Mouse (Mus musculus): ENCODE measurements around the gene Zfp128. TPM values are rescaled to one million over a fixed set of nuclear protein-coding genes. Genes with fewer than 3 reads are reported as not detected.
"Not testable (repeated sequence)": the region's sequence is repeated elsewhere in the genome, so short reads cannot be mapped to it uniquely, and the experiment has no call there.

Zfp128 gene
- total RNA-seq, 2 experiments from 2014 or later: 6.7 to 6.8 TPM

DNA sequence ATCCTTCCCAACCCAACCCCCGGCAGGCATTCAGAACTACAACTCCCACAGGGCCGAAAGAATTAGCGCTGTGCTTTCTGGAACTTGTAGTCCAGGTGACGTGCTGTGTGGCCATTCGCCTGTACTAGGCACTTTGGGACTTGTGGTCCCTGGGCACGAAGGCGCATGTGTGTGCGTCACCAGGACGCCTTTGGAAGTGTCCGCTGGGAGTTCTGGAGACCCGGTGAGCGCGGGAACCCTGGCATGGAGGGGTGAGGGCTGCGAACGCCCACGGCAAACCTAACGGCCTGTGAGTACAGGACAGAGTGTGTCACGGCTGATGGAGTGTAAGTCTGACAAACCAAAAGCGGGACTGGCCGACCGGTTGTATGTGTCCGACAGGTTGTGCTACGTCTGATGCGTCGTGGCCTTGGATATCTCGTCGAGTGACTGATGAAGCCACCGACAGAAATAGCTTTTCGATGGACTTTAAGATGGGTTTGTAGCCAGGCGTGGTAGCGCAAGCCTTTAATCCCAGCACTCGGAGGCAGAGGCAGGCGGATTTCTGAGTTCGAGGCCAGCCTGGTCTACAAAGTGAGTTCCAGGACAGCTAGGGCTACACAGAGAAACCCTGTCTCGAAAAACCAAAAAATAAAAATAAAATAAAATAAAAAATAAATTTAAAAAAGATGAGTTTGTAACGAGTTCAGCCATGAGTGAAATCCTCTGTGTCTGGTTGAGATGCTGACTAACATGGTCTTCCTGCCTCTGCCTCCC lies 16.9 kb downstream of the Zfp128 start, which contains the start of gene Zscan22:
TSS of gene Zscan22 (plus strand) at position 161 of the 756 bp plus-strand sequence.
- peak within 1 kb of the TSS; percentile 86 for H3K27ac ChIP-seq
- peak; percentile 94 to 98 for DNase-seq (ENCODE audit: low spot score in 2 of 2)
- peak within 1 kb of the TSS; percentile 95 for H3K4me3 ChIP-seq
- peak; percentile 22; the same call in 1 of the 2 replicates for TF ChIP-seq CTCF (conservative IDR thresholded peaks at IDR 0.05)

- Histone ChIP-seq H3K27ac (no peak overlapping the region), H3K4me3 (no peak overlapping the region)
- no peak for TF ChIP-seq CTCF (conservative IDR thresholded peaks at IDR 0.05)
- DNase-seq (ENCODE audit: low spot score in 2 of 2): no peak
Observed at GRCm38 (mm10) chr7:12901517-12901916, 20.5 kb downstream of the Zfp128 start.

DNA sequence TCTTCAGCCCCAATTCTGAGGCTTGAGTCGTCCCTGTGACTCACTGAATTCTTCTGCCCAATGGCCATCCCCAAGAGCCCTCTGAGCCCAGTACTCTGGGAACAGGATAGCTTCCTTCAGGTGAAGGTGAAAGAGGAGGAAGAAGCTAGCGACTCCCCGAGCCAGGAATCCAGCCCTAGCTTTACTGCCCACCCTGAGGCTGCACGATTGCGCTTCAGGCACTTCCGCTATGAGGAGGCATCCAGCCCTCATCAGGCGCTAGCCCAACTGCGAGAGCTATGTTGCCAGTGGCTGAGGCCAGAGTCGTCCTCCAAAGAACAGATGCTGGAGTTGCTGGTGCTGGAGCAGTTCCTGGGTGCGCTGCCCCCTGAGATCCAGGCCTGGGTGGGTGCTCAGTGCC lies 22.6 kb downstream of the Zfp128 start:
- Histone ChIP-seq H3K27ac (no peak overlapping the region), H3K4me3 (peak overlapping the region; percentile 17; the same call in 1 of the 2 replicates)
- no peak for DNase-seq (ENCODE audit: low spot score in 2 of 2)
- no peak for TF ChIP-seq CTCF (conservative IDR thresholded peaks at IDR 0.05)

DNA sequence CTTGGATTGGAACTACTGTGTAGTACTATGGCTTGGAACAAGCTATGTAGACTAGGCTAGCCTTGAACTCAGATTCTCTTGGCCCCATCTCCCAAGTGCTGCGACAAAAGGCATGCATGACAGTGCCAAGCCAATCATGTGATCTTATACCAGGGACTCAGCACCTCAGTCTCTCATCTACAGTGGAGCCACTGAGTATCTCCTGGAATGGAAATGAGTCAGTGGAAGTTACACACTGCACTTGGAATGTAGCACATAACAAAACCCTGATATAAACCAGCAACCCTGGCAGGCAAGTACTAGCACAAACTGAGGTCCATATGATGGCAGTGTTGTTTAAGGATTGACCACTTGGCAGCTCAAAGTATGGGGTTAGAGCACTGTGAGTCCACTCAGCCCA lies 24.2 kb downstream of the Zfp128 start:
- DNase-seq (ENCODE audit: low spot score in 2 of 2): no peak
- TF ChIP-seq CTCF (conservative IDR thresholded peaks at IDR 0.05): no peak
- Histone ChIP-seq H3K4me3 (no peak overlapping the region), H3K27ac (no peak overlapping the region)

DNA sequence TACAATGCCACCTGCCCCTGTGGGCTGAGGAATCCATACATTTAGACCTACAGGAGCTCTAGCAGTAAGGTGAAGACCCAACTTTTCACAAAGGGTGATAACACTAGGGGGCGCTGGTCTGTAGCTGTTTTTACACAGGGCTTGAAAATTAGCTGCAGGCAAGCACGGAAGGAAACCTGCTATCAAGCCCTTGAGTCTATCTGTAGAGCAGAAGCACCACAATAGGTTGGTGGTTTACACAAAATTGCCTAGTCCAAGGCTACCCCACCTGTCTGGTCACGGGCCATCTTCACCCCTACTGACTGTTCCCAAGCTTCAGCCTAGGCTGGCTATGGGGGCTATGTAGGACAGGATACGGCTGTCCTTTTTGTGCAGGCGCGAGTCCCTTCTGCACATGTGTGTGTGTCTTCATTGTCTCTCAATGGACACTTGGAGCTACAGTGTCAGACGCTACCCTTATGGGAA lies 28.6 kb downstream of the Zfp128 start:
- peak; percentile 73 to 84 for DNase-seq (ENCODE audit: low spot score in 2 of 2)
- Histone ChIP-seq H3K4me3 (peak overlapping the region; percentile 67), H3K27ac (peak overlapping the region; percentile 97)
- TF ChIP-seq CTCF (conservative IDR thresholded peaks at IDR 0.05): peak; percentile 84

GRCm38 (mm10) chr7:12910181-12910668 lies 29.2 kb downstream of the Zfp128 start:
- H3K4me3 ChIP-seq: peak overlapping the region; percentile 67
- DNase-seq (ENCODE audit: low spot score in 2 of 2): peak; percentile 50 to 57
- no peak for TF ChIP-seq CTCF (conservative IDR thresholded peaks at IDR 0.05)
- peak overlapping the region; percentile 97 for H3K27ac ChIP-seq

DNA sequence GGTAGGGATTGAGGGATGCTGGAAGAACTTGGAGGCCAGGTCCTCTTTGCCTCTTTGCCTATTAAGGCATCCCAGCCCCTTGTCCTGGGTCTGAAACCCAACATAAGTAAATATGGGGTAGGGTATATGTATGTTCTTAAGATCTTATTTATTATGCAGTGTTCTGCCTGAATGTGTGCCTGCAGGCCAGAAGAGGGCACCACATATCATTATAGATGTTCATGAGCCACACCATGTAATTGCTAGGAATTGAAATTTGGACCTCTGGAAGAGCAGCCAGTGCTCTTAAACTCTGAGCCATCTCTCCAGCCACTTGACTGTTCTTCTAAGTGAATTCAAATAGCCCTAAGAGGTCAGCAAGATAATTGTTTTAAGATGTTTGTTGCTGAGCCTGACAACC lies 32.6 kb downstream of the Zfp128 start:
- TF ChIP-seq CTCF (conservative IDR thresholded peaks at IDR 0.05): peak; percentile 78
- Histone ChIP-seq H3K27ac (no peak overlapping the region), H3K4me3 (no peak overlapping the region)
- no peak for DNase-seq (ENCODE audit: low spot score in 2 of 2)

- not testable (repeated sequence) for DNase-seq (ENCODE audit: low spot score in 2 of 2); H3K27ac ChIP-seq; H3K4me3 ChIP-seq
Observed at GRCm38 (mm10) chr7:12920495-12920894, 39.5 kb downstream of the Zfp128 start.

GRCm38 (mm10) chr7:12921318-12921704 lies 40.3 kb downstream of the Zfp128 start:
- Histone ChIP-seq H3K4me3 (peak overlapping the region; percentile 100), H3K27ac (peak overlapping the region; percentile 99)
- TF ChIP-seq CTCF (conservative IDR thresholded peaks at IDR 0.05): no peak
- DNase-seq (ENCODE audit: low spot score in 2 of 2): no peak

DNA sequence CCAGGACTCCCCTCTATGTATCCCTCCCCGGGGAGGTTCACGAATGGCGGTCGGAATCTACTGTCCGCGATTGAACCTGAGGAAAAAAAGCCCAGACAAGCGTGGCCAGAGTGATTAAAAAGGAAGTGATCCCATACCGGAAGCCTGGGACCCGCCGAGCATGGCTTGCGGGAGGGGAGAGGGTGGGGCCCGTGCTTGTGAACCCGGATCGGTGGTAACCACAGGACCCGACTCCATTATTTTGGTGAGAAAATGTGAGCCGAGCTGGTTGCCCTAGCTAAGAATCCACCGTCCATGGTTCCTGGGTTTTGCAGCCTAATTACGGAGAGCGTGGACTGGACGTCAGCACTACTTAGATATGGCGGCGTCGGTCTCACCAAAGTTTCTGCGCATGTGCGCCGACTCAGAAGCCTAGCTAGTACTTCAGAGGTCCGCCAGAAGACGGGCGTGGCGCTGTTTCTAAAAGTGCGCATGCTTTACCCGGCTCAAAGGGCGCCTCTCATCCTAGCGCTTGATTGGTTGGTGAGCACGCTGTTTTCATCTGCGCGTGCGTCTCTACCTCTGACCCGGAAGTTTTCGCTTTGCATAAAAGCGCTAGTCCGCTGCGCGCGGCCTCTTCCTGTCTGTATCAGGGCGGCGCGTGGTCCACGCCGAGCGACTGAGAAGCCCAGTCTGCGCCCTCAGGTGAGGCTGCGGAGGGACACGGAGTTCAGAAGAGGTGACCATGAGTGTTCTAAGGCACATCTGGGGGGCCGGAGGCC lies 40.9 kb downstream of the Zfp128 start, which contains the start of gene Rps5:
TSS of gene Rps5 (plus strand) at position 586 of the 761 bp plus-strand sequence.
- peak; percentile 95 for TF ChIP-seq CTCF (conservative IDR thresholded peaks at IDR 0.05)
- peak within 1 kb of the TSS; percentile 99 for H3K27ac ChIP-seq
- peak; percentile 98 to 99 for DNase-seq (ENCODE audit: low spot score in 2 of 2)
- peak within 1 kb of the TSS; percentile 100 for H3K4me3 ChIP-seq

DNA sequence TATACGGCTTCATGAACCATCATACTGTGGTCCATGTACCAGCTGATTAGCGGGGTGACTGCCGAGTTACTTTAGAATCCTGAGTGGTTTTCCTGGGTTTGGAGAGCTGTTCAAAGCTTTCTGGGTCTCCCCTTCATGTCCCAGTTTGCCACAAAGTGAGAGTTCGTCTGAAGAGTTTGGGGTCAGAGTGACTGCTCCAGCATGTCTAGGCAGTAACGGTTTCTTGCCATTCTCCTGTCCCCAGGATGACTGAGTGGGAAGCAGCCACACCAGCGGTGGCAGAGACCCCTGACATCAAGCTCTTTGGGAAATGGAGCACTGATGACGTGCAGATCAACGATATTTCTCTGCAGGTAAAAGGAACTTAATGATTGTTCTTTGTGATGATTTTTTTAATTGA lies 41.8 kb downstream of the Zfp128 start:
- DNase-seq (ENCODE audit: low spot score in 2 of 2): no peak
- Histone ChIP-seq H3K4me3 (peak overlapping the region; percentile 100), H3K27ac (peak overlapping the region; percentile 80)
- TF ChIP-seq CTCF (conservative IDR thresholded peaks at IDR 0.05): no peak

- TF ChIP-seq CTCF (conservative IDR thresholded peaks at IDR 0.05): no peak
- Histone ChIP-seq H3K27ac (no peak overlapping the region), H3K4me3 (no peak overlapping the region)
- DNase-seq (ENCODE audit: low spot score in 2 of 2): no peak
Observed at GRCm38 (mm10) chr7:12926316-12926715, 45.3 kb downstream of the Zfp128 start.

DNA sequence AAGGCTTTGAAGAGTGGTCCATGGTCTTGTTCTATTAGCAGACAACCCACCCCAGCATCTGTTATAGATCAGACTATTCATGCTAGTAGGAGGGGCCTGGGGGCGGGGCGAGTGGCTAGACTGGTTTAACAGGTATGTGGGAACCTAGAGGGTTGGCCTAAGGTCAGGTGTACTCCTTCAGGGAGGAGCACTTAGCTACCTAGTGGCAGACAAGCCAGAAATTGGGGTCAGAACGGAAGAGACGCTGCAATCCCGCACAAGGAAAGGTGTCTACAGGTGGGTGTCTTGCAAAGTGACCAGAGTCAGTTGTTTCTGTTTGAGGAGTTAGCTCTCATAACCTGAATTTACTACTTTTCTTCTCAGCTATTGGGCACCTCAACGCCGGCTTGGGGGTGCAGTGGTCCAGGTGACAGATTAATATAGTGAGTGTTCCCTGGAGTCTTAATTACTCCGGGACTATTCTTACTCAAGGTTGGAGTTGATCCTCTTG lies 46.3 kb downstream of the Zfp128 start, which contains the start of gene Rnf225:
TSS of gene Rnf225 (plus strand) at position 226 of the 490 bp plus-strand sequence.
- no peak for TF ChIP-seq CTCF (conservative IDR thresholded peaks at IDR 0.05)
- DNase-seq (ENCODE audit: low spot score in 2 of 2): no peak
- H3K27ac ChIP-seq: peak within 1 kb of the TSS; percentile 43; the same call in 1 of the 2 replicates
- peak within 1 kb of the TSS; percentile 49 for H3K4me3 ChIP-seq
